Mouse (Mus musculus): ENCODE measurements around the gene Cdhr4.
A peak's percentile ranks its signal among the peaks of the same experiment; 100 is the strongest.

DNA sequence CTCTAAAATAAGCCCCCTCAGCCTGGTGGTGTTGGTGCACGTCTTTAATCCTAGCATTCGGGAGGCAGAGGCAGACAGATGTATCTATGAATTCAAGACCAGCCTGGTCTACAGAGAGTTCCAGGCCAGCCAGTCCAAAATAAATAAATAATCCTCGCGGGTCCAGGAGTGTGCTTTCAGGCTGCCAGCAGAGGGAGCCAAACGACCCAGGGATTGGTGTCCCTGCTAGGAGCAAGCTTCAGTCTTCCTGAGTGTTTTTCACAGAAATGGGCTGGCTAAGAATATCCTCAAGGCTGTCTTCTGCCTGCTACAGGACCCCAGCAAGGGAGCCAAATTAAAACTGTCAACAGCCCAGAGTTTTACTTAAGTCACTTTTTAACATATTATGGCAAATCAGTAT lies 28.6 kb upstream of the Cdhr4 start:
- peak; percentile 98 for TF ChIP-seq CTCF (IDR thresholded peaks at IDR 0.05; ENCODE audit: low read depth)
- no peak for TF ChIP-seq EP300 (IDR thresholded peaks at IDR 0.05; ENCODE audit: low read depth)

Measured in heart, postnatal 0 days (tissue).